Mouse (Mus musculus) ES-Bruce4 (cell line): ENCODE results near the gene Thap4.

Source experiments
- CTCF ChIP-seq: IDR thresholded peaks from one replicate; pipeline ENCODE4 v1.8.1; 2011; ENCODE audit warnings: low read depth, low read length
- EP300 ChIP-seq: IDR thresholded peaks from 2 replicates; pipeline ENCODE4 v1.6.1; 2011; ENCODE audit warnings: low read depth, low read length; ENCODE audit not compliant: insufficient read depth
- POLR2A ChIP-seq: IDR thresholded peaks from one replicate; pipeline ENCODE4 v1.8.1; 2011; ENCODE audit warnings: low read length; ENCODE audit not compliant: insufficient read depth

DNA sequence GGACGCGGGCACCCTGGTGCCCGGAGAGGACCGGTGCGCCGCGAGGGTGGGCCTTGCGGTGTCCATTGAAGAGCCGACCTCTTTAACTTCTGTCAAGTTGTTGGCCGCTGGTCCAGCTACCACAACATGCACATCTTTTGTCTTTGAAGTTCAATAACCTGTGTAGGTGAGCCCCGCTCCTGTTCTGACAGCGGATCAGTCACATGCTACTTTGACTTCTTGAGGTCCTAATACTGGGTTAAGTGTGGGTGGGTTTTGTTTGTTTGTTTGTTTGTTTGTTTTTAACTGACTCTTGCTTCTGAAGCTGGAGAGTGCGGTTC, 587 bp upstream of the Thap4 start:
- TF ChIP-seq CTCF: no peak
- TF ChIP-seq EP300: no peak
- TF ChIP-seq POLR2A: no peak
